ENCODE assay signal across 9 mouse cellular contexts in genomic region chr17:31793521-31793920, GRCm38 (mm10).
DNase-seq lines count a peak whose midpoint lies in the region; ATAC-seq lines count a peak whose summit lies in the region.
"Had no signal": no experiment of that assay in that cellular context is flagged by ENCODE, and none has a peak within 500 bp of the region (broad histone marks: within the 10 kb centered on the region; RNA-seq: fewer than 3 reads in every experiment).

No protein-coding gene starts in this region.

- no peak overlapping the region for H3K4me2 ChIP-seq in midbrain, embryonic 11.5 days
- no peak overlapping the region for H3K4me2 ChIP-seq in stomach, embryonic 15.5 days

- H3K27me3 ChIP-seq in midbrain, embryonic 10.5 days (ENCODE audit: low read depth, poor library complexity, severe bottlenecking): peaks cover 46% of the 10 kb centered on the region
- no peaks in the 10 kb centered on the region for H3K27me3 ChIP-seq in midbrain, embryonic 11.5 days (ENCODE audit: control insufficient read depth, insufficient read depth, low read length)
- H3K27me3 ChIP-seq in stomach, embryonic 15.5 days (replicated peaks): no peaks in the 10 kb centered on the region

- peak overlapping the region; percentile 50; the same call in 1 of the 2 replicates for H3K27ac ChIP-seq in midbrain, embryonic 10.5 days (replicated peaks)
- H3K27ac ChIP-seq in midbrain, embryonic 11.5 days (ENCODE audit: low read depth, low read length): no peak overlapping the region
- H3K27ac ChIP-seq in stomach, embryonic 15.5 days: peak overlapping the region; percentile 17; the same call in 1 of the 2 replicates

- peaks cover 52% of the 10 kb centered on the region for H3K4me1 ChIP-seq in midbrain, embryonic 10.5 days
- peaks cover 22% of the 10 kb centered on the region for H3K4me1 ChIP-seq in midbrain, embryonic 11.5 days (ENCODE audit: control insufficient read depth, insufficient read depth, low read length)
- peaks cover 37% of the 10 kb centered on the region for H3K4me1 ChIP-seq in stomach, embryonic 15.5 days

- no peak overlapping the region; the same call in 1 of the 2 replicates for H3K9ac ChIP-seq in midbrain, embryonic 11.5 days (ENCODE audit: low read length)
- no peak overlapping the region for H3K9ac ChIP-seq in stomach, embryonic 15.5 days

- H3K4me3 ChIP-seq in midbrain, embryonic 10.5 days: no peak overlapping the region
- no peak overlapping the region for H3K4me3 ChIP-seq in midbrain, embryonic 11.5 days (ENCODE audit: low read depth, low read length)
- H3K4me3 ChIP-seq in stomach, embryonic 15.5 days (replicated peaks): no peak overlapping the region
- H3K4me3 ChIP-seq: megakaryocyte, embryonic 14.5 days had no signal

- WGBS in midbrain, embryonic 10.5 days: 74% methylated on average over 10 of the region's 10 CpGs
- 59% methylated on average over 10 of the region's 10 CpGs for WGBS in midbrain, embryonic 11.5 days
- 39% methylated on average over 10 of the region's 10 CpGs for WGBS in stomach, embryonic 15.5 days

- ATAC-seq in midbrain, embryonic 11.5 days (ENCODE audit: low FRiP score): no peak
- peak; percentile 58; the same call in 1 of the 2 replicates for ATAC-seq in stomach, embryonic 15.5 days (ENCODE audit: insufficient read depth, low FRiP score, low read depth)

- no peaks in the 10 kb centered on the region for H3K9me3 ChIP-seq in midbrain, embryonic 10.5 days (replicated peaks)
- no peaks in the 10 kb centered on the region for H3K9me3 ChIP-seq in midbrain, embryonic 11.5 days (ENCODE audit: control insufficient read depth, low read length)
- no peaks in the 10 kb centered on the region for H3K9me3 ChIP-seq in stomach, embryonic 15.5 days
- H3K9me3 ChIP-seq: megakaryocyte, embryonic 14.5 days had no signal

- DNase-seq in midbrain, embryonic 10.5 days (ENCODE audit: low spot score): no peak
- DNase-seq in midbrain, embryonic 11.5 days (ENCODE audit: low spot score, missing footprints): no peak
- peak; percentile 56 for DNase-seq in gastrocnemius, postnatal 25 days
- DNase-seq in kidney, postnatal 36 days: peak; percentile 44 to 59
- no peak for DNase-seq in ovary, postnatal 14 days (ENCODE audit: low spot score)
- DNase-seq in frontal cortex, adult 2 months (ENCODE audit: extremely low spot score in 1 of 2, low spot score in 1 of 2): no peak
- no peak for DNase-seq in thymus, postnatal 10 days (ENCODE audit: low spot score in 2 of 2)

- H3K36me3 ChIP-seq in midbrain, embryonic 10.5 days: no peaks in the 10 kb centered on the region
- no peaks in the 10 kb centered on the region for H3K36me3 ChIP-seq in midbrain, embryonic 11.5 days (ENCODE audit: control insufficient read depth, insufficient read depth, low read length)
- no peaks in the 10 kb centered on the region for H3K36me3 ChIP-seq in stomach, embryonic 15.5 days

Comparison
In these comparisons a context has a peak if more than half of its experiments do, and no peak if none do; other contexts are left out.
1. DNase-seq: peak in gastrocnemius, postnatal 25 days (single experiment) and kidney, postnatal 36 days (2 of 2); none in midbrain, embryonic 10.5 days (single experiment), midbrain, embryonic 11.5 days (single experiment), ovary, postnatal 14 days (single experiment), frontal cortex, adult 2 months (0 of 2) and thymus, postnatal 10 days (0 of 2).